Comparison of ENCODE assay signal across 17 mouse cellular contexts in genomic region chr5:108703754-108704626, GRCm38 (mm10). TPM values are rescaled to one million over a fixed set of nuclear protein-coding genes. Genes with fewer than 3 reads are reported as not detected.
DNase-seq lines count a peak whose midpoint lies in the region; ATAC-seq lines count a peak whose summit lies in the region.
"Had no signal": no experiment of that assay in that cellular context is flagged by ENCODE, and none has a peak within 500 bp of the region (broad histone marks: within the 10 kb centered on the region; RNA-seq: fewer than 3 reads in every experiment).

No protein-coding gene starts in this region.

- H3K4me1 ChIP-seq in forebrain, embryonic 11.5 days (replicated peaks; ENCODE audit: control insufficient read depth, insufficient read depth, low read length), result no peaks in the 10 kb centered on the region
- peaks cover 4% of the 10 kb centered on the region; the same call in 1 of the 2 replicates for H3K4me1 ChIP-seq in forebrain, embryonic 12.5 days
- H3K4me1 ChIP-seq in lung, embryonic 16.5 days (replicated peaks; ENCODE audit: control insufficient read depth, insufficient read depth, low read length), result peaks cover 9% of the 10 kb centered on the region; the same call in 1 of the 2 replicates
- H3K4me1 ChIP-seq in hindbrain, embryonic 13.5 days (replicated peaks), result peaks cover 5% of the 10 kb centered on the region; the same call in 1 of the 2 replicates
- H3K4me1 ChIP-seq in stomach, embryonic 15.5 days, result peaks cover 24% of the 10 kb centered on the region
- H3K4me1 ChIP-seq: megakaryocyte, embryonic 14.5 days had no signal

- H3K27ac ChIP-seq in forebrain, embryonic 11.5 days (ENCODE audit: low read depth, low read length), result no peak overlapping the region
- no peak overlapping the region for H3K27ac ChIP-seq in forebrain, embryonic 12.5 days
- H3K27ac ChIP-seq in lung, embryonic 16.5 days (ENCODE audit: low read length), result no peak overlapping the region; the same call in 1 of the 2 replicates
- H3K27ac ChIP-seq in hindbrain, embryonic 13.5 days, result no peak overlapping the region
- H3K27ac ChIP-seq in stomach, embryonic 15.5 days, result peak overlapping the region; percentile 51; the same call in 1 of the 2 replicates
- H3K27ac ChIP-seq: left cerebral cortex, adult 2 months; liver, embryonic 15.5 days had no signal

- no peak for DNase-seq in forebrain, embryonic 11.5 days (ENCODE audit: low spot score)
- no peak for DNase-seq in lung, postnatal 10 days
- no peak for DNase-seq in ovary, postnatal 14 days (ENCODE audit: low spot score)
- no peak for DNase-seq in natural killer cell, adult 2 months (ENCODE audit: low spot score in 2 of 2)
- DNase-seq: cerebellum, postnatal 10 days; gastrocnemius, postnatal 10 days; kidney, adult 11 months; kidney, postnatal 4 days; retina, postnatal 1 day had no signal

- no peak overlapping the region for H3K4me2 ChIP-seq in forebrain, embryonic 11.5 days (ENCODE audit: low read depth, low read length, severe bottlenecking)
- no peak overlapping the region for H3K4me2 ChIP-seq in forebrain, embryonic 12.5 days
- H3K4me2 ChIP-seq in lung, embryonic 16.5 days (ENCODE audit: low read depth, low read length), result no peak overlapping the region
- H3K4me2 ChIP-seq in hindbrain, embryonic 13.5 days, result no peak overlapping the region
- H3K4me2 ChIP-seq in stomach, embryonic 15.5 days, result no peak overlapping the region
- H3K4me2 ChIP-seq: liver, embryonic 15.5 days had no signal

- H3K27me3 ChIP-seq in forebrain, embryonic 11.5 days (ENCODE audit: control insufficient read depth, insufficient read depth, low read length), result no peaks in the 10 kb centered on the region
- H3K27me3 ChIP-seq in forebrain, embryonic 12.5 days, result no peaks in the 10 kb centered on the region
- no peaks in the 10 kb centered on the region for H3K27me3 ChIP-seq in lung, embryonic 16.5 days (ENCODE audit: control insufficient read depth, insufficient read depth, low read depth, low read length)
- no peaks in the 10 kb centered on the region for H3K27me3 ChIP-seq in hindbrain, embryonic 13.5 days
- H3K27me3 ChIP-seq in stomach, embryonic 15.5 days (replicated peaks), result no peaks in the 10 kb centered on the region
- H3K27me3 ChIP-seq: liver, embryonic 15.5 days had no signal

- H3K9ac ChIP-seq in forebrain, embryonic 11.5 days (ENCODE audit: low read length), result no peak overlapping the region
- H3K9ac ChIP-seq in forebrain, embryonic 12.5 days, result no peak overlapping the region
- H3K9ac ChIP-seq in lung, embryonic 16.5 days (ENCODE audit: low read length), result no peak overlapping the region
- H3K9ac ChIP-seq in hindbrain, embryonic 13.5 days, result 0 out of 2 replicates have a peak overlapping the region, but pooled peaks have one; percentile 13
- no peak overlapping the region for H3K9ac ChIP-seq in stomach, embryonic 15.5 days
- H3K9ac ChIP-seq: liver, embryonic 15.5 days had no signal

- no peak overlapping the region for H3K4me3 ChIP-seq in forebrain, embryonic 11.5 days (ENCODE audit: low read depth, low read length)
- no peak overlapping the region for H3K4me3 ChIP-seq in forebrain, embryonic 12.5 days (replicated peaks)
- H3K4me3 ChIP-seq in lung, embryonic 16.5 days (ENCODE audit: low read length), result no peak overlapping the region
- H3K4me3 ChIP-seq in hindbrain, embryonic 13.5 days, result no peak overlapping the region
- H3K4me3 ChIP-seq in stomach, embryonic 15.5 days (replicated peaks), result no peak overlapping the region
- H3K4me3 ChIP-seq: left cerebral cortex, adult 2 months; liver, embryonic 15.5 days; megakaryocyte, embryonic 14.5 days had no signal

- ATAC-seq in forebrain, embryonic 11.5 days (replicated peaks; ENCODE audit: low FRiP score), result 0 out of 2 replicates have a peak, but pooled peaks have one; percentile 12
- no peak for ATAC-seq in forebrain, embryonic 12.5 days (ENCODE audit: low FRiP score)
- ATAC-seq in lung, embryonic 16.5 days (ENCODE audit: low read depth), result peak; percentile 52; the same call in 1 of the 2 replicates
- ATAC-seq in hindbrain, embryonic 13.5 days (ENCODE audit: low FRiP score), result 0 out of 2 replicates have a peak, but pooled peaks have one; percentile 12
- ATAC-seq in stomach, embryonic 15.5 days (ENCODE audit: insufficient read depth, low FRiP score, low read depth), result peak; percentile 37
- ATAC-seq: forebrain, embryonic 16.5 days had no signal

- no peaks in the 10 kb centered on the region for H3K9me3 ChIP-seq in forebrain, embryonic 11.5 days (ENCODE audit: control insufficient read depth, low read length)
- no peaks in the 10 kb centered on the region for H3K9me3 ChIP-seq in forebrain, embryonic 12.5 days
- H3K9me3 ChIP-seq in lung, embryonic 16.5 days (ENCODE audit: control insufficient read depth, low read length), result no peaks in the 10 kb centered on the region
- H3K9me3 ChIP-seq in hindbrain, embryonic 13.5 days, result no peaks in the 10 kb centered on the region
- no peaks in the 10 kb centered on the region for H3K9me3 ChIP-seq in stomach, embryonic 15.5 days
- H3K9me3 ChIP-seq: liver, embryonic 15.5 days; megakaryocyte, embryonic 14.5 days had no signal

- WGBS in forebrain, embryonic 11.5 days, result 93% methylated on average over 12 of the region's 12 CpGs
- 84% methylated on average over 12 of the region's 12 CpGs for WGBS in forebrain, embryonic 12.5 days
- WGBS in lung, embryonic 16.5 days, result 65% methylated on average over 12 of the region's 12 CpGs
- 87% methylated on average over 12 of the region's 12 CpGs for WGBS in hindbrain, embryonic 13.5 days
- 68% methylated on average over 12 of the region's 12 CpGs for WGBS in stomach, embryonic 15.5 days

- no peaks in the 10 kb centered on the region; the same call in none of the 2 replicates for H3K36me3 ChIP-seq in forebrain, embryonic 11.5 days (ENCODE audit: control insufficient read depth, insufficient read depth, low read length)
- H3K36me3 ChIP-seq in forebrain, embryonic 12.5 days (replicated peaks), result peaks cover 40% of the 10 kb centered on the region
- H3K36me3 ChIP-seq in lung, embryonic 16.5 days (ENCODE audit: control insufficient read depth, insufficient read depth, low read length), result peaks cover 16% of the 10 kb centered on the region
- H3K36me3 ChIP-seq in hindbrain, embryonic 13.5 days, result peaks cover 13% of the 10 kb centered on the region; the same call in 1 of the 2 replicates
- H3K36me3 ChIP-seq in stomach, embryonic 15.5 days, result peaks cover 25% of the 10 kb centered on the region; the same call in 1 of the 2 replicates

RNA-seq across cellular contexts. Expression of gene Fgfrl1, which starts 11.8 kb away (rescaled TPM):
- polyA plus RNA-seq in forebrain, embryonic 11.5 days (2014; fragmentation: Nextera tagmentation; extraction: Ambion mirVana), result 22.0 and 24.5 TPM in 2 replicates
- 17.6 and 19.3 TPM in 2 replicates for polyA plus RNA-seq in forebrain, embryonic 12.5 days (2016; fragmentation: Nextera tagmentation; extraction: Ambion mirVana)
- 11.2 and 11.8 TPM in 2 replicates for polyA plus RNA-seq in lung, embryonic 16.5 days (2015; fragmentation: Nextera tagmentation; extraction: Ambion mirVana)
- 4.7 and 5.8 TPM in 2 replicates for polyA plus RNA-seq in hindbrain, embryonic 13.5 days (2015; fragmentation: Nextera tagmentation; extraction: Ambion mirVana)
- 25.9 and 26.4 TPM in 2 replicates for polyA plus RNA-seq in stomach, embryonic 15.5 days (2015; fragmentation: Nextera tagmentation; extraction: Ambion mirVana)

RNA-seq across cellular contexts. Expression of gene Slc26a1, which starts 28.6 kb away (rescaled TPM):
- polyA plus RNA-seq in forebrain, embryonic 11.5 days (2014; fragmentation: Nextera tagmentation; extraction: Ambion mirVana), result 1.1 and 1.5 TPM in 2 replicates
- 1.2 TPM in 2 replicates for polyA plus RNA-seq in forebrain, embryonic 12.5 days (2016; fragmentation: Nextera tagmentation; extraction: Ambion mirVana)
- 0.51 and 0.75 TPM in 2 replicates for polyA plus RNA-seq in lung, embryonic 16.5 days (2015; fragmentation: Nextera tagmentation; extraction: Ambion mirVana)
- polyA plus RNA-seq in hindbrain, embryonic 13.5 days (2015; fragmentation: Nextera tagmentation; extraction: Ambion mirVana), result 2.0 and 2.7 TPM in 2 replicates
- polyA plus RNA-seq in stomach, embryonic 15.5 days (2015; fragmentation: Nextera tagmentation; extraction: Ambion mirVana), result 2.3 and 2.6 TPM in 2 replicates

RNA-seq across cellular contexts. Expression of gene Dgkq, which starts 34.5 kb away (rescaled TPM):
- 13.6 and 13.9 TPM in 2 replicates for polyA plus RNA-seq in forebrain, embryonic 11.5 days (2014; fragmentation: Nextera tagmentation; extraction: Ambion mirVana)
- 19.7 and 20.7 TPM in 2 replicates for polyA plus RNA-seq in forebrain, embryonic 12.5 days (2016; fragmentation: Nextera tagmentation; extraction: Ambion mirVana)
- 11.0 and 12.7 TPM in 2 replicates for polyA plus RNA-seq in lung, embryonic 16.5 days (2015; fragmentation: Nextera tagmentation; extraction: Ambion mirVana)
- polyA plus RNA-seq in hindbrain, embryonic 13.5 days (2015; fragmentation: Nextera tagmentation; extraction: Ambion mirVana), result 23.8 and 27.2 TPM in 2 replicates
- 10.6 and 11.0 TPM in 2 replicates for polyA plus RNA-seq in stomach, embryonic 15.5 days (2015; fragmentation: Nextera tagmentation; extraction: Ambion mirVana)

RNA-seq across cellular contexts. Expression of gene Idua, which starts 43.9 kb away (rescaled TPM):
- 11.5 and 11.6 TPM in 2 replicates for polyA plus RNA-seq in forebrain, embryonic 11.5 days (2014; fragmentation: Nextera tagmentation; extraction: Ambion mirVana)
- polyA plus RNA-seq in forebrain, embryonic 12.5 days (2016; fragmentation: Nextera tagmentation; extraction: Ambion mirVana), result 9.5 and 9.6 TPM in 2 replicates
- 13.8 and 15.7 TPM in 2 replicates for polyA plus RNA-seq in lung, embryonic 16.5 days (2015; fragmentation: Nextera tagmentation; extraction: Ambion mirVana)
- 9.8 and 12.3 TPM in 2 replicates for polyA plus RNA-seq in hindbrain, embryonic 13.5 days (2015; fragmentation: Nextera tagmentation; extraction: Ambion mirVana)
- polyA plus RNA-seq in stomach, embryonic 15.5 days (2015; fragmentation: Nextera tagmentation; extraction: Ambion mirVana), result 13.4 and 13.9 TPM in 2 replicates
